Mouse (Mus musculus): ENCODE data around the gene Coq2.

DNA sequence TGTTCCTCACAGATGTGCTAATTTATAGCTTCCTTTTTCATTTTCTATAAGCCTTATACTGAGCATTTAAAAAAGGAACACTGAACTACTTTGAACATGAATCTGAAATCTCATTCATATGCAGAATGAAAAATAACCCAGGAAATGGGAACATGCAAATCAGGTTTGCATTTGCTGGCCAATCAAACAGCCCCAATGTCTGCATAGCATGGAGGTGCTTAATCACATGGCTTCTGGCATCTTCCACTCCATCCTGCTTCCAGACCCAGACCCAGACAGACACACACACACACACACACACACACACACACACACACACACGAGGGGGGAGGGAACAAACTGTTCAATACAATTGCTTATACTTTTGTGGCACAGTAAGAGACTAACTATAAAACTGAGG, 8.0 kb downstream of the Coq2 start:
- no peak for TF ChIP-seq CTCF (IDR thresholded peaks at IDR 0.05; ENCODE audit: low read depth)
- TF ChIP-seq EP300 (IDR thresholded peaks at IDR 0.05; ENCODE audit: low read depth): no peak
